Mouse (Mus musculus) CH12.LX (cell line): ENCODE measurements around the gene Cbll1. TPM values are rescaled to one million over a fixed set of nuclear protein-coding genes. Genes with fewer than 3 reads are reported as not detected.

Source experiments
- DNase-seq: peaks from one replicate; pipeline ENCODE4 v3.0.0-alpha.2; 2013; ENCODE audit errors: extremely low read depth
- H3K27ac ChIP-seq: 2 replicates; pipeline ENCODE4 v1.5.1; 2012; ENCODE audit warnings: low read depth, mild to moderate bottlenecking, control low read depth, moderate library complexity; ENCODE audit not compliant: insufficient read depth
- H3K27me3 ChIP-seq: replicated peaks from 2 replicates; pipeline ENCODE3; 2012; ENCODE audit warnings: inconsistent platforms
- H3K36me3 ChIP-seq, 2 experiments: replicated peaks in 1 of 2; 2 replicates each; pipeline versions ENCODE3 to v1.6.1; 2012; ENCODE audit warnings: inconsistent platforms in 1 of 2, low read length in 1 of 2, mild to moderate bottlenecking in 1 of 2, mixed read lengths in 1 of 2, moderate library complexity in 1 of 2; ENCODE audit not compliant: control insufficient read depth in 1 of 2, insufficient read depth in 1 of 2
- H3K4me1 ChIP-seq, 2 experiments: 2 replicates each; pipeline ENCODE4 v1.6.1; 2012; ENCODE audit warnings: inconsistent platforms in 1 of 2, moderate library complexity in 1 of 2; ENCODE audit not compliant: insufficient read depth in 2 of 2, control insufficient read depth in 1 of 2
- H3K4me2 ChIP-seq: 2 replicates; pipeline ENCODE4 v1.6.1; 2012; ENCODE audit warnings: low read depth, mild to moderate bottlenecking, control low read depth; ENCODE audit not compliant: poor library complexity, insufficient read depth, severe bottlenecking
- H3K4me3 ChIP-seq, 3 experiments: fragments of 150-350 bp in 1 of 3; sonication (generic) in 1 of 3; replicated peaks in 1 of 3; 2 replicates each; pipeline versions ENCODE3 to v1.5.1; 2011 to 2012; ENCODE audit warnings: low read depth in 2 of 3, low read length in 2 of 3, mild to moderate bottlenecking in 2 of 3, moderate library complexity in 2 of 3, control low read depth in 1 of 3, improper control_type of control experiment in 1 of 3, inconsistent platforms in 1 of 3, mixed read lengths in 1 of 3; ENCODE audit not compliant: poor library complexity in 1 of 3
- H3K79me2 ChIP-seq: replicated peaks from 2 replicates; pipeline ENCODE4 v1.6.1; 2012; ENCODE audit warnings: mild to moderate bottlenecking, moderate library complexity; ENCODE audit not compliant: control insufficient read depth, poor library complexity, insufficient read depth, severe bottlenecking; ENCODE audit errors: extremely low read depth
- H3K9ac ChIP-seq: 2 replicates; pipeline ENCODE4 v1.6.1; 2012; ENCODE audit warnings: low read depth, mild to moderate bottlenecking, control low read depth, moderate library complexity; ENCODE audit not compliant: insufficient read depth
- H3K9me3 ChIP-seq: replicated peaks from 2 replicates; pipeline ENCODE3; 2012; ENCODE audit warnings: low read length, inconsistent platforms, mixed read lengths
- BHLHE40 ChIP-seq: IDR thresholded peaks from 2 replicates; pipeline ENCODE4 v1.6.1; 2011; ENCODE audit warnings: mild to moderate bottlenecking, low read depth, low read length, improper control_type of control experiment
- CHD1 ChIP-seq: IDR thresholded peaks from 2 replicates; pipeline ENCODE4 v1.6.1; 2012; ENCODE audit warnings: low read depth, low read length, improper control_type of control experiment, inconsistent platforms
- CHD2 ChIP-seq: IDR thresholded peaks from 2 replicates; pipeline ENCODE4 v1.6.1; 2011; ENCODE audit warnings: low read length, improper control_type of control experiment
- CTCF ChIP-seq, 2 experiments: IDR thresholded peaks in 1 of 2; conservative IDR thresholded peaks in 1 of 2; 2 replicates each; pipeline ENCODE4 v1.5.1; 2011 to 2012; ENCODE audit warnings: low read depth in 2 of 2, low read length in 2 of 2, improper control_type of control experiment in 1 of 2, inconsistent platforms in 1 of 2, mild to moderate bottlenecking in 1 of 2, moderate library complexity in 1 of 2
- E2F4 ChIP-seq: IDR thresholded peaks from 2 replicates; pipeline ENCODE4 v1.6.1; 2011; ENCODE audit warnings: low read depth, low read length, improper control_type of control experiment; ENCODE audit not compliant: insufficient replicate concordance
- EP300 ChIP-seq: IDR thresholded peaks from 2 replicates; pipeline ENCODE4 v1.6.1; 2011; ENCODE audit warnings: low read length, improper control_type of control experiment
- GABPA ChIP-seq: IDR thresholded peaks from 2 replicates; pipeline ENCODE4 v1.6.1; 2012; ENCODE audit warnings: low read depth, low read length, improper control_type of control experiment, inconsistent platforms; ENCODE audit not compliant: insufficient replicate concordance
- HCFC1 ChIP-seq: IDR thresholded peaks from 2 replicates; pipeline ENCODE4 v1.6.1; 2012; ENCODE audit warnings: low read depth, mild to moderate bottlenecking, inconsistent platforms, low read length, improper control_type of control experiment
- JUN ChIP-seq: IDR thresholded peaks from 2 replicates; pipeline ENCODE4 v1.6.1; 2011; ENCODE audit warnings: low read depth, mild to moderate bottlenecking, low read length, improper control_type of control experiment, moderate library complexity; ENCODE audit not compliant: insufficient read depth
- JUND ChIP-seq: conservative IDR thresholded peaks from 2 replicates; pipeline ENCODE4 v1.6.1; 2011; ENCODE audit warnings: low read depth, low read length, improper control_type of control experiment
- KAT2A ChIP-seq: IDR thresholded peaks from 2 replicates; pipeline ENCODE4 v1.6.1; 2012; ENCODE audit warnings: low read length, improper control_type of control experiment, inconsistent platforms; ENCODE audit not compliant: insufficient replicate concordance
- MAFK ChIP-seq: IDR thresholded peaks from 2 replicates; pipeline ENCODE4 v1.6.1; 2011; ENCODE audit warnings: low read length, improper control_type of control experiment; ENCODE audit not compliant: insufficient replicate concordance
- MAZ ChIP-seq: IDR thresholded peaks from 2 replicates; pipeline ENCODE4 v1.6.1; 2012; ENCODE audit warnings: low read depth, mild to moderate bottlenecking, inconsistent platforms, low read length, improper control_type of control experiment, moderate library complexity
- MEF2A ChIP-seq: IDR thresholded peaks from 2 replicates; pipeline ENCODE4 v1.6.1; 2014; ENCODE audit warnings: low read depth, mild to moderate bottlenecking, inconsistent platforms, low read length, improper control_type of control experiment, borderline replicate concordance
- MXI1 ChIP-seq: IDR thresholded peaks from 2 replicates; pipeline ENCODE4 v1.6.1; 2011; ENCODE audit warnings: mild to moderate bottlenecking, low read depth, low read length, improper control_type of control experiment
- MYC ChIP-seq: IDR thresholded peaks from 2 replicates; pipeline ENCODE4 v1.6.1; 2011; ENCODE audit warnings: low read depth, mild to moderate bottlenecking, improper control_type of control experiment, low read length
- NELFE ChIP-seq: IDR thresholded peaks from 2 replicates; pipeline ENCODE4 v1.6.1; 2011; ENCODE audit warnings: low read depth, low read length, improper control_type of control experiment
- NRF1 ChIP-seq: IDR thresholded peaks from 2 replicates; pipeline ENCODE4 v1.6.1; 2014; ENCODE audit warnings: low read depth, mild to moderate bottlenecking, inconsistent platforms, low read length, improper control_type of control experiment, moderate library complexity
- PAX5 ChIP-seq: IDR thresholded peaks from 2 replicates; pipeline ENCODE4 v1.6.1; 2012; ENCODE audit warnings: low read length, inconsistent platforms, mixed read lengths
- POLR2A ChIP-seq: IDR thresholded peaks from 2 replicates; pipeline ENCODE4 v1.6.1; 2011; ENCODE audit warnings: low read depth, mild to moderate bottlenecking, improper control_type of control experiment, low read length
- RAD21 ChIP-seq: IDR thresholded peaks from 2 replicates; pipeline ENCODE4 v1.6.1; 2011; ENCODE audit warnings: low read depth, mild to moderate bottlenecking, low read length, improper control_type of control experiment, moderate library complexity
- RCOR1 ChIP-seq: conservative IDR thresholded peaks from 2 replicates; pipeline ENCODE4 v1.6.1; 2012; ENCODE audit warnings: low read depth, mild to moderate bottlenecking, inconsistent platforms, low read length, improper control_type of control experiment
- SIN3A ChIP-seq: IDR thresholded peaks from 2 replicates; pipeline ENCODE4 v1.6.1; 2012; ENCODE audit warnings: low read length, improper control_type of control experiment, inconsistent platforms
- SMC3 ChIP-seq: IDR thresholded peaks from 2 replicates; pipeline ENCODE4 v1.6.1; 2011; ENCODE audit warnings: low read depth, low read length, improper control_type of control experiment
- TBP ChIP-seq: conservative IDR thresholded peaks from 2 replicates; pipeline ENCODE4 v1.6.1; 2011; ENCODE audit warnings: low read depth, low read length, improper control_type of control experiment
- TCF12 ChIP-seq: IDR thresholded peaks from 2 replicates; pipeline ENCODE4 v1.6.1; 2014; ENCODE audit warnings: low read depth, mild to moderate bottlenecking, inconsistent platforms, low read length, improper control_type of control experiment
- UBTF ChIP-seq: IDR thresholded peaks from 2 replicates; pipeline ENCODE4 v1.6.1; 2012; ENCODE audit warnings: low read depth, mild to moderate bottlenecking, inconsistent platforms, low read length, improper control_type of control experiment, moderate library complexity
- USF1 ChIP-seq: IDR thresholded peaks from 2 replicates; pipeline ENCODE4 v1.6.1; 2014; ENCODE audit warnings: low read depth, mild to moderate bottlenecking, inconsistent platforms, low read length, improper control_type of control experiment
- USF2 ChIP-seq: conservative IDR thresholded peaks from 2 replicates; pipeline ENCODE4 v1.6.1; 2011; ENCODE audit warnings: low read depth, low read length, improper control_type of control experiment
- ZC3H11A ChIP-seq: IDR thresholded peaks from 2 replicates; pipeline ENCODE4 v1.6.1; 2012; ENCODE audit warnings: low read depth, mild to moderate bottlenecking, inconsistent platforms, low read length, improper control_type of control experiment
- ZKSCAN1 ChIP-seq: IDR thresholded peaks from 2 replicates; pipeline ENCODE4 v1.6.1; 2012; ENCODE audit warnings: low read depth, inconsistent platforms, low read length, improper control_type of control experiment, borderline replicate concordance
- ZMIZ1 ChIP-seq: IDR thresholded peaks from 2 replicates; pipeline ENCODE4 v1.6.1; 2012; ENCODE audit warnings: low read depth, mild to moderate bottlenecking, inconsistent platforms, low read length, improper control_type of control experiment
- ZNF384 ChIP-seq: IDR thresholded peaks from 2 replicates; pipeline ENCODE4 v1.6.1; 2012; ENCODE audit warnings: low read depth, low read length, improper control_type of control experiment, inconsistent platforms
- dilution Hi-C: fragments of 300-500 bp; cut with MboI; formaldehyde crosslinking; loops from 2 replicates; pipeline ENCODE4 v1.14.3; 2020; ENCODE audit warnings: low sequenced_read_pairs; ENCODE audit not compliant: extremely low pct_unique_long_range_greater_than_20kb, extremely low pct_ligation_motif_present
- in situ Hi-C: fragments of 300-500 bp; cut with MboI; formaldehyde crosslinking; loops from 3 replicates; pipeline ENCODE4 v1.14.3; 2019; ENCODE audit warnings: low sequenced_read_pairs, low pct_ligation_motif_present, low pct_unique_long_range_greater_than_20kb, mixed read lengths
- polyA plus RNA-seq: library from polyadenylated mRNA; unstranded; fragments of >175 nt; gene quantifications from 2 replicates; pipeline ENCODE4 v1.2.1, GENCODE M21; 2012; ENCODE audit warnings: low read depth; ENCODE audit not compliant: insufficient read length
- total RNA-seq, 2 experiments: library from RNA; depleted of rRNA; stranded (reverse); fragments of 300-350 nt in 1 of 2; fragments of >200 nt in 1 of 2; gene quantifications; 2 replicates each; pipeline ENCODE4 v1.2.3; 2012 to 2014

The Cbll1 gene
- total and polyA plus RNA-seq, 3 experiments = 4.5 to 18.8 (median 5.2) TPM

DNA sequence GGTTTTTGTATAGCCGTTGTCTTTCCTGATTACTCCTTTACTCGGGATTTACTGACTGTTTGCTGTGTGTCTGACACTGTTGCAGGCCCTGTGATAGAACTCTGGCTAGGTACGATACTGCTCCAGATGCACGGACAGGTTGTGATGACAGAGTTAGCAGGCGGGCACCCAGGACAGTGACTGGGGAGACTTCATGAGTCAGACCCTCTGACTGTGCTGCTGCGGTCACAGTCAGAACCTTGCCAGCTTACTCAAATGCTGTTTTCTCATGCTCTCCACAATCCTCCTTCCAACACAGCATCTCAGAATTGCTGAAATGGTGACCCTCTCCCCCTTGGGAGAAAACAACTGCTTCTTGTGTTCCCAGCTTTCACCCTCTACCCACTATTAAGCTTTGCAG, 9.1 kb upstream of the Cbll1 start:
- Histone ChIP-seq H3K27ac (no peak overlapping the region), H3K9ac (no peak overlapping the region), H3K4me1 (no peaks in the 10 kb centered on the region), H3K4me2 (no peak overlapping the region), H3K79me2 (no peaks in the 10 kb centered on the region), H3K36me3 (no peaks in the 10 kb centered on the region), H3K9me3 (no peaks in the 10 kb centered on the region), H3K27me3 (no peaks in the 10 kb centered on the region), H3K4me3 (no peak overlapping the region)
- in situ Hi-C loops (loop anchor here (10.0 to 25.0 kb wide), 2 partner anchors 216 to 429 kb away; no protein-coding TSS in a partner anchor), dilution Hi-C loops (no loop called here)
- TF ChIP-seq MAFK (no peak), POLR2A (no peak), EP300 (no peak), SMC3 (no peak)
- DNase-seq = no peak

DNA sequence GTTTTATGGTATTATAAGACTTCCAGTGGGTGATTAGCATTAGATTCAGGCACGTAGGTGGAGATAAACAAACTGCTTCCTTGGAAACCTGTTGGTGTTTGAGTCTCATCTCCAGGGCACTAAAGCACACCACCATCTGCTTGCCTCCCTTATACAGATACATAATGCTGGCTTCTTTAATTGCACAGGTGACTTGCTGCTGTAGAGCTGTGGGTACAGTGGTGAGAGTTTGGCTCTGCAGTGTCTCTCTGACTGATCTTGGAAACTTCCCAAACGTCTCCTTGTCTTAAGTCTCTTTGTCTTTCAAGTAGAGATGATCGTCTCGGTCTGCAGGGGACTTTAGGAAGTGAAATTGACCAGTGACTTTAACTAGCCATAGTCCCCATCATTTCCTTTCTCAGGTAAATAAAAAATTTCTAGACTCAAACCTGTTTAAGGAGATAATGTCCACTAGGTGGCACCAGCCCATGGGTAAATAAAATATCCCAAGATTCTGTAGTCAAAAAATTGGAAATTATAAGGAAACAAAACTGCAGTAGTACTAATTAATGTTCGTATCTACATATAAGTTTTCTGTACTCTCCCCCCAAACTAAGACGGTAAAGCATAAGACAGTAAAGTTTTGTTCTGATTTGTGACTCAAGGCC, 8.4 kb upstream of the Cbll1 start:
- Histone ChIP-seq H3K9ac (no peak overlapping the region), H3K9me3 (no peaks in the 10 kb centered on the region), H3K36me3 (no peaks in the 10 kb centered on the region), H3K27me3 (no peaks in the 10 kb centered on the region), H3K79me2 (no peaks in the 10 kb centered on the region), H3K4me3 (no peak overlapping the region), H3K4me2 (no peak overlapping the region), H3K27ac (no peak overlapping the region), H3K4me1 (no peaks in the 10 kb centered on the region)
- in situ Hi-C loops = loop anchor here (10.0 to 25.0 kb wide), 2 partner anchors 217 to 429 kb away; no protein-coding TSS in a partner anchor
- dilution Hi-C loops = no loop called here
- peak; percentile 35 for DNase-seq
- TF ChIP-seq JUN (no peak), MEF2A (no peak), KAT2A (no peak), USF2 (no peak), CHD1 (no peak), RCOR1 (no peak), SMC3 (peak; percentile 72), TBP (no peak), NELFE (no peak), HCFC1 (no peak), CTCF (conservative IDR thresholded peaks at IDR 0.05 in 1 of 2, IDR thresholded peaks at IDR 0.05 in 1 of 2; ENCODE audit: low read depth in 2 of 2, low read length in 2 of 2) (peak in 1 of 2 experiments; percentile 76; a peak in 2 of 4 replicates), MYC (no peak), MAZ (no peak), UBTF (no peak), GABPA (no peak), MXI1 (no peak), ZNF384 (0 out of 2 replicates have a peak, but pooled peaks have one; percentile 18), TCF12 (no peak), ZMIZ1 (no peak), ZKSCAN1 (no peak), SIN3A (no peak), POLR2A (no peak), BHLHE40 (no peak), USF1 (no peak), ZC3H11A (peak; percentile 51; the same call in 1 of the 2 replicates), PAX5 (no peak), JUND (no peak), RAD21 (peak; percentile 85), CHD2 (no peak), E2F4 (no peak), NRF1 (no peak)
